8 mouse cellular contexts compared by ENCODE assay signal in the genomic region with DNA sequence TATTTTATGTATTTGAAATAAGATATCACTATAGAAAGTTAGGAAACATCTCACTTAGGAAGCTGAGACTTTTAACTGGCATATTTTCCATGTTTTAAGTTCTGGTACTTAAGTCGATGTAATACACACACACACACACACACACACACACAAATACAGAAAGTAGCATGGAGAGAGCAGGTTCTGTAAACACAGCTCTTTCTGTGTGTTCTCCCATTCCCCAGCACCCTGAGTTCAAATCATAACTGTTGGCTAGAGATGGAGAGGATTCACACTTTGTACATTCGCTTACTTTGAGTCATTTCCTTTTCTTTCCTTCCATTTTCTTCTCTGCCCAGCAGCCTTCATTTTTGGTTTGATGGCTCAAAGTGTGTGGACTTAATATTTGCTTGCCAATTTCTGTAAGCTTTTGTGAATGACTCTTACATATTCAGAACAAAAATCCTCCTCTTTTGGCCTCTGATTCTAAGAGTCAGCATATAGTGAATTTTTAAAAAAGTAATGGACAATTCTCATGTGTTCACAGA. TPM values are rescaled to one million over a fixed set of nuclear protein-coding genes. Genes with fewer than 3 reads are reported as not detected.
DNase-seq lines count a peak whose midpoint lies in the region; ATAC-seq lines count a peak whose summit lies in the region.

No protein-coding gene starts in this region.

- 39% methylated on average over 2 of the region's 2 CpGs for WGBS in kidney, embryonic 14.5 days
- WGBS in hindbrain, embryonic 11.5 days = 37% methylated on average over 2 of the region's 2 CpGs
- WGBS in midbrain, embryonic 12.5 days = 41% methylated on average over 2 of the region's 2 CpGs

- peak overlapping the region; percentile 90 for H3K4me2 ChIP-seq in kidney, embryonic 14.5 days (replicated peaks; ENCODE audit: low read depth, low read length)
- peak overlapping the region; percentile 65 for H3K4me2 ChIP-seq in hindbrain, embryonic 11.5 days (replicated peaks; ENCODE audit: low read depth, low read length)
- peak overlapping the region; percentile 75 for H3K4me2 ChIP-seq in midbrain, embryonic 12.5 days (replicated peaks)

- DNase-seq in kidney, adult 11 months = no peak
- peak; percentile 31 for DNase-seq in NIH3T3 (ENCODE audit: low read depth)
- peak; percentile 21 for DNase-seq in hindbrain, embryonic 11.5 days (ENCODE audit: low spot score)
- DNase-seq in layer of hippocampus, adult 8-10 months (ENCODE audit: low spot score in 2 of 2) = no peak
- DNase-seq in thymus, postnatal 4 days = no peak
- DNase-seq in lung, postnatal 10 days = no peak

- no peaks in the 10 kb centered on the region for H3K27me3 ChIP-seq in kidney, embryonic 14.5 days (ENCODE audit: control insufficient read depth, insufficient read depth, low read length)
- no peaks in the 10 kb centered on the region for H3K27me3 ChIP-seq in hindbrain, embryonic 11.5 days (ENCODE audit: control insufficient read depth, insufficient read depth, low read length)
- no peaks in the 10 kb centered on the region for H3K27me3 ChIP-seq in midbrain, embryonic 12.5 days

- H3K36me3 ChIP-seq in kidney, embryonic 14.5 days (ENCODE audit: control insufficient read depth, insufficient read depth, low read length) = peaks cover 4% of the 10 kb centered on the region; the same call in 1 of the 2 replicates
- H3K36me3 ChIP-seq in hindbrain, embryonic 11.5 days (ENCODE audit: control insufficient read depth, insufficient read depth, low read length) = no peaks in the 10 kb centered on the region
- H3K36me3 ChIP-seq in midbrain, embryonic 12.5 days = peaks cover 7% of the 10 kb centered on the region

- ATAC-seq in kidney, embryonic 14.5 days (ENCODE audit: low FRiP score, low TSS enrichment) = no peak
- ATAC-seq in hindbrain, embryonic 11.5 days (ENCODE audit: low FRiP score) = no peak
- no peak for ATAC-seq in midbrain, embryonic 12.5 days (ENCODE audit: low FRiP score, low read depth)

- H3K9me3 ChIP-seq in kidney, embryonic 14.5 days (ENCODE audit: control insufficient read depth, low read length) = no peaks in the 10 kb centered on the region
- no peaks in the 10 kb centered on the region for H3K9me3 ChIP-seq in hindbrain, embryonic 11.5 days (ENCODE audit: control insufficient read depth, low read length)
- H3K9me3 ChIP-seq in midbrain, embryonic 12.5 days = no peaks in the 10 kb centered on the region

- no peak overlapping the region for H3K27ac ChIP-seq in kidney, embryonic 14.5 days (ENCODE audit: low read depth, low read length)
- no peak overlapping the region for H3K27ac ChIP-seq in hindbrain, embryonic 11.5 days (ENCODE audit: low read depth, low read length)
- no peak overlapping the region for H3K27ac ChIP-seq in midbrain, embryonic 12.5 days (replicated peaks)

- H3K4me3 ChIP-seq in kidney, embryonic 14.5 days (ENCODE audit: low read length) = peak overlapping the region; percentile 99
- peak overlapping the region; percentile 100 for H3K4me3 ChIP-seq in hindbrain, embryonic 11.5 days (ENCODE audit: low read depth, low read length)
- peak overlapping the region; percentile 100 for H3K4me3 ChIP-seq in midbrain, embryonic 12.5 days

- H3K9ac ChIP-seq in kidney, embryonic 14.5 days (ENCODE audit: low read depth, low read length) = peak overlapping the region; percentile 98; the same call in 1 of the 2 replicates
- H3K9ac ChIP-seq in hindbrain, embryonic 11.5 days (ENCODE audit: low read depth, low read length) = peak overlapping the region; percentile 100
- peak overlapping the region; percentile 99 for H3K9ac ChIP-seq in midbrain, embryonic 12.5 days (replicated peaks)

- H3K4me1 ChIP-seq in kidney, embryonic 14.5 days (ENCODE audit: control insufficient read depth, insufficient read depth, low read length) = peaks cover 32% of the 10 kb centered on the region
- H3K4me1 ChIP-seq in hindbrain, embryonic 11.5 days (replicated peaks; ENCODE audit: control insufficient read depth, insufficient read depth, low read length) = peaks cover 10% of the 10 kb centered on the region
- peaks cover 58% of the 10 kb centered on the region for H3K4me1 ChIP-seq in midbrain, embryonic 12.5 days

RNA-seq across cellular contexts. Expression of a gene that starts 1.4 kb away (rescaled TPM):
- 49.2 and 68.7 TPM in 2 replicates for polyA plus RNA-seq in kidney, embryonic 14.5 days (2014; fragmentation: Nextera tagmentation; extraction: Ambion mirVana)
- polyA plus RNA-seq in hindbrain, embryonic 11.5 days (2014; fragmentation: Nextera tagmentation; extraction: Ambion mirVana) = 95.3 and 104 TPM in 2 replicates
- polyA plus RNA-seq in midbrain, embryonic 12.5 days (2016; fragmentation: Nextera tagmentation; extraction: Ambion mirVana) = 115 and 128 TPM in 2 replicates
- 100 to 1,000 TPM; 106 to 126 (median 115) TPM for total RNA-seq in layer of hippocampus, adult 8-10 months (2022)

RNA-seq across cellular contexts. Expression of a gene that starts 39.3 kb away (rescaled TPM):
- 30.2 and 51.1 TPM in 2 replicates for polyA plus RNA-seq in kidney, embryonic 14.5 days (2014; fragmentation: Nextera tagmentation; extraction: Ambion mirVana)
- 40.2 and 44.9 TPM in 2 replicates for polyA plus RNA-seq in hindbrain, embryonic 11.5 days (2014; fragmentation: Nextera tagmentation; extraction: Ambion mirVana)
- polyA plus RNA-seq in midbrain, embryonic 12.5 days (2016; fragmentation: Nextera tagmentation; extraction: Ambion mirVana) = 49.0 and 54.2 TPM in 2 replicates
- total RNA-seq in layer of hippocampus, adult 8-10 months (2022) = 100 to 1,000 TPM in 1 of 4 experiments, 10 to 100 TPM in 3; 86.6 to 101 (median 92.9) TPM

Comparison
In these comparisons a context has a peak if more than half of its experiments do, and no peak if none do; other contexts are left out.
1. DNase-seq: peak in NIH3T3 (single experiment) and hindbrain, embryonic 11.5 days (single experiment); none in kidney, adult 11 months (single experiment), layer of hippocampus, adult 8-10 months (0 of 2), thymus, postnatal 4 days (single experiment) and lung, postnatal 10 days (single experiment).
2. Peak in every context shown above with its lines, with median percentiles within 50 percentile points of each other: H3K4me2 ChIP-seq, H3K4me3 ChIP-seq and H3K9ac ChIP-seq.